Mouse (Mus musculus): ENCODE measurements at regions not wholly inside any gene's neighbourhood (a gene's known extent, or its start where the extent isn't known, plus 50 kb on each side); places are given as distances from the start of the nearest gene placed in this dataset.
A peak's percentile ranks its signal among the peaks of the same experiment; 100 is the strongest.

GRCm38 (mm10) chr1:81548906-81549305, 472.2 kb downstream of the Nyap2 start:
- no peaks in the 10 kb centered on the region for H3K36me3 ChIP-seq (replicated peaks in 1 of 2; ENCODE audit: control insufficient read depth in 1 of 2, insufficient read depth in 1 of 2, low read length in 1 of 2)
- no peaks in the 10 kb centered on the region for H3K27me3 ChIP-seq (replicated peaks)
- no peak overlapping the region for H3K4me2 ChIP-seq (ENCODE audit: insufficient read depth, low read depth, poor library complexity, severe bottlenecking)
- H3K27ac ChIP-seq (ENCODE audit: insufficient read depth, low read depth), result no peak overlapping the region
- no peaks in the 10 kb centered on the region for H3K79me2 ChIP-seq (replicated peaks; ENCODE audit: control insufficient read depth, extremely low read depth, insufficient read depth, poor library complexity, severe bottlenecking)
- no peaks in the 10 kb centered on the region for H3K4me1 ChIP-seq (ENCODE audit: control insufficient read depth in 1 of 2, insufficient read depth in 2 of 2)
- dilution Hi-C loops (cut with MboI; ENCODE audit: extremely low pct_ligation_motif_present, extremely low pct_unique_long_range_greater_than_20kb, low sequenced_read_pairs), result no loop called here
- TF ChIP-seq MAFK (IDR thresholded peaks at IDR 0.05; ENCODE audit: insufficient replicate concordance, low read length), result no peak
- no peak for TF ChIP-seq USF2 (conservative IDR thresholded peaks at IDR 0.05; ENCODE audit: low read depth, low read length)
- no peak for TF ChIP-seq MAZ (IDR thresholded peaks at IDR 0.05; ENCODE audit: low read depth, low read length)
- TF ChIP-seq KAT2A (IDR thresholded peaks at IDR 0.05; ENCODE audit: insufficient replicate concordance, low read length), result no peak
- no peak for TF ChIP-seq TCF12 (IDR thresholded peaks at IDR 0.05; ENCODE audit: low read depth, low read length)
- no peak for TF ChIP-seq USF1 (IDR thresholded peaks at IDR 0.05; ENCODE audit: low read depth, low read length)
- no peak for TF ChIP-seq JUND (conservative IDR thresholded peaks at IDR 0.05; ENCODE audit: low read depth, low read length)
- TF ChIP-seq UBTF (IDR thresholded peaks at IDR 0.05; ENCODE audit: low read depth, low read length), result no peak
- TF ChIP-seq GABPA (IDR thresholded peaks at IDR 0.05; ENCODE audit: insufficient replicate concordance, low read depth, low read length), result no peak
- no peak for TF ChIP-seq MEF2A (IDR thresholded peaks at IDR 0.05; ENCODE audit: borderline replicate concordance, low read depth, low read length)
- TF ChIP-seq MXI1 (IDR thresholded peaks at IDR 0.05; ENCODE audit: low read depth, low read length), result no peak
- no peak for TF ChIP-seq ELF1 (IDR thresholded peaks at IDR 0.05; ENCODE audit: low read depth, low read length)
- TF ChIP-seq PAX5 (IDR thresholded peaks at IDR 0.05; ENCODE audit: low read length), result no peak
- no peak for TF ChIP-seq HCFC1 (IDR thresholded peaks at IDR 0.05; ENCODE audit: low read depth, low read length)
- TF ChIP-seq ZMIZ1 (IDR thresholded peaks at IDR 0.05; ENCODE audit: low read depth, low read length), result no peak
- no peak for TF ChIP-seq ZNF384 (IDR thresholded peaks at IDR 0.05; ENCODE audit: low read depth, low read length)
- no peak for TF ChIP-seq CHD1 (IDR thresholded peaks at IDR 0.05; ENCODE audit: low read depth, low read length)
- in situ Hi-C loops (cut with MboI; ENCODE audit: low pct_ligation_motif_present, low pct_unique_long_range_greater_than_20kb, low sequenced_read_pairs), result no loop called here
- no peak overlapping the region for H3K9ac ChIP-seq (ENCODE audit: insufficient read depth, low read depth)
- H3K9me3 ChIP-seq (replicated peaks; ENCODE audit: low read length), result no peaks in the 10 kb centered on the region
- no peak overlapping the region for H3K4me3 ChIP-seq (replicated peaks in 1 of 3; ENCODE audit: low read depth in 2 of 3, low read length in 2 of 3, poor library complexity in 1 of 3)
- peak; percentile 6 for DNase-seq (ENCODE audit: extremely low read depth)

- in situ Hi-C loops (cut with MboI; ENCODE audit: low pct_ligation_motif_present, low pct_unique_long_range_greater_than_20kb, low sequenced_read_pairs), result no loop called here
- dilution Hi-C loops (cut with MboI; ENCODE audit: extremely low pct_ligation_motif_present, extremely low pct_unique_long_range_greater_than_20kb, low sequenced_read_pairs), result no loop called here
Observed at GRCm38 (mm10) chr1:81549706-81550105, 473.0 kb downstream of the Nyap2 start.

More at GRCm38 (mm10) chr1:81549706-81550105, 473.0 kb downstream of the Nyap2 start:
- Histone ChIP-seq H3K9ac (ENCODE audit: insufficient read depth, low read depth) (no peak overlapping the region), H3K27ac (ENCODE audit: insufficient read depth, low read depth) (no peak overlapping the region), H3K27me3 (replicated peaks) (no peaks in the 10 kb centered on the region), H3K4me2 (ENCODE audit: insufficient read depth, low read depth, poor library complexity, severe bottlenecking) (no peak overlapping the region), H3K9me3 (replicated peaks; ENCODE audit: low read length) (no peaks in the 10 kb centered on the region), H3K36me3 (replicated peaks in 1 of 2; ENCODE audit: control insufficient read depth in 1 of 2, insufficient read depth in 1 of 2, low read length in 1 of 2) (no peaks in the 10 kb centered on the region), H3K79me2 (replicated peaks; ENCODE audit: control insufficient read depth, extremely low read depth, insufficient read depth, poor library complexity, severe bottlenecking) (no peaks in the 10 kb centered on the region), H3K4me3 (replicated peaks in 1 of 3; ENCODE audit: low read depth in 2 of 3, low read length in 2 of 3, poor library complexity in 1 of 3) (no peak overlapping the region), H3K4me1 (ENCODE audit: control insufficient read depth in 1 of 2, insufficient read depth in 2 of 2) (no peaks in the 10 kb centered on the region)
- DNase-seq (ENCODE audit: extremely low read depth), result peak; percentile 4
- no peak for TF ChIP-seq MAZ (IDR thresholded peaks at IDR 0.05; ENCODE audit: low read depth, low read length)
- TF ChIP-seq EP300 (IDR thresholded peaks at IDR 0.05; ENCODE audit: low read length), result no peak
- TF ChIP-seq JUND (conservative IDR thresholded peaks at IDR 0.05; ENCODE audit: low read depth, low read length), result no peak
- TF ChIP-seq NRF1 (IDR thresholded peaks at IDR 0.05; ENCODE audit: low read depth, low read length), result no peak
- no peak for TF ChIP-seq USF2 (conservative IDR thresholded peaks at IDR 0.05; ENCODE audit: low read depth, low read length)
- no peak for TF ChIP-seq MXI1 (IDR thresholded peaks at IDR 0.05; ENCODE audit: low read depth, low read length)
- no peak for TF ChIP-seq TCF12 (IDR thresholded peaks at IDR 0.05; ENCODE audit: low read depth, low read length)
- no peak for TF ChIP-seq UBTF (IDR thresholded peaks at IDR 0.05; ENCODE audit: low read depth, low read length)
- TF ChIP-seq RAD21 (IDR thresholded peaks at IDR 0.05; ENCODE audit: low read depth, low read length), result no peak
- no peak for TF ChIP-seq NELFE (IDR thresholded peaks at IDR 0.05; ENCODE audit: low read depth, low read length)

Measured in CH12.LX (cell line).